Mouse (Mus musculus) bone marrow macrophage, adult 2 months (primary cell): Measurements from ENCODE around the gene Fam193a.

ENCODE experiments used
- CTCF ChIP-seq: IDR thresholded peaks from 2 replicates; pipeline ENCODE4 v1.5.1; 2012; ENCODE audit warnings: low read depth, mild to moderate bottlenecking, low read length, moderate library complexity
- POLR2A ChIP-seq: IDR thresholded peaks from 2 replicates; pipeline ENCODE4 v1.6.1; 2012; ENCODE audit warnings: mild to moderate bottlenecking, low read depth, low read length, borderline replicate concordance

- TF ChIP-seq CTCF (no peak), POLR2A (no peak)
These were observed 70.0 kb downstream of the Fam193a start for GRCm38 (mm10) chr5:34439768-34440167.
